Mouse (Mus musculus): ENCODE data around the gene Nipal4.

- TF ChIP-seq POLR2A (IDR thresholded peaks at IDR 0.05; ENCODE audit: insufficient read depth, low read depth, low read length) (no peak), CTCF (IDR thresholded peaks at IDR 0.05) (no peak)
Observed at GRCm38 (mm10) chr11:46110945-46111287, 55.4 kb downstream of the Nipal4 start.

Data from heart, adult 2 months (tissue).